Mouse (Mus musculus) liver, embryonic 14.5 days (tissue): ENCODE results near the gene Lyst.

ENCODE experiments used
- CTCF ChIP-seq: IDR thresholded peaks from 2 replicates; pipeline ENCODE4 v1.5.1; 2016; ENCODE audit warnings: antibody characterized with exemption, low read depth, control low read depth
- EP300 ChIP-seq: IDR thresholded peaks from 2 replicates; pipeline ENCODE4 v1.6.1; 2016; ENCODE audit warnings: antibody characterized with exemption, low read depth

GRCm38 (mm10) chr13:13820234-13821123 is 230.3 kb downstream of the Lyst start:
- TF ChIP-seq CTCF, result no peak
- TF ChIP-seq EP300, result no peak
